Mouse (Mus musculus) adipocyte (in vitro differentiated cells): ENCODE measurements around the gene Med8.

Source experiments
- DNase-seq: peaks from one replicate; pipeline ENCODE4 v3.0.0-alpha.2; 2016; ENCODE audit warnings: low spot score

Med8 gene

DNA sequence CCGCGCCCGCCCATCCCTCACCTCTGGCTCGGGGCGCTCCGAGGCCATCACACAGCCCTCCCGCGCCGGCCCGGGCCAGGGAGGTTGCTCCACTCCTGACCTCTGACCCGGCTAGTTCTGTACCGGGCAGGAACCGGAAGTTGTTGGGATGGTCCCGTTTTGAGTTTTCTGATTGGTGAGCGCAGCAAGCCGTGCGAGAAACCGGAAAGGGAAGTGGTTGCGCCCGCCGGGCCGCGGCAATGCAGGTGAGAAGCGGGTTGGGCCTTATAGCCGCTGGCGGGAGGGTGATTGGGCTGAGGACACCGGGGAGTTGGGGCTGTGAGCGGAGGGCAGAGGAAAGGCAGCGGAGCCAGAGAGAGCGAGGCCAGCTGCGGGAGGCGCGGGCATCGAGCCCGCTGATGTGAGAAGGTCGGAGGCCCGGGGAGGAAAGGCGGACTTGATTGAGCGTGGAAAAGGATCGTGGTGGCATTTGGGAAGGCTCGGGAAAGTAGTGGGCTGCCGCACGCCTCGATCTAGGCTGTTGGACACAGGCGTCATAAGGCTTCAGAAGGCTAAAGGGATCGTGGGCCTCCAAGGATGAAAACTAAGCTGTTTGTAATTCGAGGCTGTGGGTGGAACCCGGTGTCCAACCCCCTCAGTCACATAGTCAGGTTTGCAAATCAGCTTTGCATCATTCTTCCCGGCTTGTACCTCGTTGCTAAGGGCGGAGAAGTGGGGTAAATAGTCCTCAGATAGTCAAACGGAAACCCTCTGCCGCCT, at the start of gene Med8, which contains the start of gene Szt2:
TSS of gene Med8 (plus strand) at position 196 of the 759 bp plus-strand sequence.
TSS of gene Szt2 (minus strand) at position 132 of the 759 bp plus-strand sequence.
- DNase-seq, result peak; percentile 95

DNA sequence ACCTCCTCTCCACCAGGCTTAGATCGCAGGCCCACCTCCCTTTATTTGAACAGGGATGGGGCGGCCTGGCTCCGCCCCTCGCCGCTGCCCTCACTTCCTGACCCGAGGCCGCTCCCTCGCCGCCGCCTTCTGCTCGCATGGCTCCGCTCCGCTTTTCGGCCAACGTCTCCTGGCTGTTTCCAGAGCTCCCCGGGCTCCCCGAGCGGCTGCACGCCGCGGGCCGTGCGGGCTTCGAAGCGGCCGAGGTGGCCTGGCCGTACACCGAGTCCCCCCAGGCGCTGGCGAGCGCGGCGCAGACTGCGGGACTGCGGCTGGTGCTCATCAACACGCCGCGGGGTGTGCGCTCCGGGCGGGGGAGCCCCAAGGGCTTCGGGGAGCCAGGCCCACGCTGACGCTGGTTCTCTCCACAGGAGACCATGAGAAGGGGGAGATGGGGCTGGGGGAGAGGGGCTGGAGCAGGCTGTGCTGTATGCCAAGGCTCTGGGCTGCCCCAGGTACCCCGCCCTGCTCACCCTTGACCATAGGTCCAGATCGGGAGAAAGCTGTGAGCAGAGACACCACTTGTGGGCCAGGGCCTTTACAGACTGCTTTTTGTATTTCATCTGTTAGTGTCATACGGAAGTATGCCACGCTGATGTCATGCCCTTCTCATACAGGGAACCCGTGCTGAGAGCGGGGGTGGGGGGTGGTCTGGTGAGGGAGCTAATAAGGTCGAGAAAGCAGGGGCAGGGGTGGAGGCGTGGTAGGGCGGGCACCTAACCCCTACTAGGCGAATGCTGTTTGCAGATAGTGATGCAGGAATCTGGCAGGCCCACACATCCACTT, 49.0 kb upstream of the Med8 start:
- DNase-seq, result peak; percentile 67

DNA sequence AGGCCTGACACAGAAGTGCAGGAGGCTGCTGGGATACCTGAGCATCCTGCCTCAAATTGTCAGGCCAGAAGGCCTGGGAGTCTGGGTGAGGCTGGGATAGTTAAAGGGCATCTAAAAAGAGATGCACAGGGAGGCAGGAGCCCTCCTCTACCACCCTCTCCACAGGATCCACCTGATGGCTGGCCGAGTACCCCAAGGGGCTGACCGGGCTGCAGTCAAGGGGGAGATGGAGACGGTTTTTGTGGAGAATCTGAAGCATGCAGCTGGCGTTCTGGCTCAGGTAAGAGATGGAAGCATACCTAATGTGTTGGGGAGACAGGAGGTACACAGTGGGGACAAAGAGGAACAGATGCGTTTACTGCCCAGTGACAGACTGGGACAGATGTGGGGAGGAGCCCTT, 47.7 kb upstream of the Med8 start:
- DNase-seq, result no peak

DNA sequence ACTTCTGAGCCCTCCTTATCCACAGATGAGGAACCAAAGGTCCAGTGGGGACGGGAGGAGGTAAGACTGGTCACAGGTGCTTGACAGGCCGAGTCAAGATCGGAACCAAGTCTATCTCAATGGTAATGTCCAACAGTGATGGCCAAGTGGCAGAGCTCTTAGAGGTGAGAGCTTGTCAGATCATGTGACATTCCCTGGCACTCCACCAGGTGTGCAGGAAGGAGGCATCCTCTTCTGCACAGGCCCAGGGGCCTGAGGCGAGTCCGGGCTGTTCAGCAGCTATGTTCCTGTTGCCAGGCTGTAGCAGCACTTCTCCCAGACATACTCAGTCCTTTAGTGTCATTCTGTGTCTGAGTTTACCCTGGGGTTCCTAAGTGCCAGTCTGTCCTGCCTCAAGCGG, 46.3 kb upstream of the Med8 start:
- no peak for DNase-seq

DNA sequence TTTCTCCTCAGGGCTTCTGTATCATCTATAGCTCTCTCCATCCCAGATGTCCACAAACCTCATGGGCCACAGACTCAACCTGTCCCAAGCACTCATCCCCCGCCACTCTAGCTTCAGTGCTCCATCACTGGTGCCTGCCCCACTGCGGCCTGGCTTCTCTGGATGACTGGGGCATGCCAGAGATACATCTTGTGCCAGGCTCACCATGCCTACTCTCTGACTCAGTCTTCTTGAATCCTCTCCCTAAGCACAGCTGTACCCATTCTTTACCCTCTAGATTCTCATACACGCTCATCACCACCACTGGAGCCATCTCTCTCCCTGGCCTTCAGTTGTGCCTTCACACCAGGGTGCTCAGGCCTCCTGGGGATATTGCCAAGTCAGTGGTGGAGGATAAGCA, 45.2 kb upstream of the Med8 start:
- no peak for DNase-seq

DNA sequence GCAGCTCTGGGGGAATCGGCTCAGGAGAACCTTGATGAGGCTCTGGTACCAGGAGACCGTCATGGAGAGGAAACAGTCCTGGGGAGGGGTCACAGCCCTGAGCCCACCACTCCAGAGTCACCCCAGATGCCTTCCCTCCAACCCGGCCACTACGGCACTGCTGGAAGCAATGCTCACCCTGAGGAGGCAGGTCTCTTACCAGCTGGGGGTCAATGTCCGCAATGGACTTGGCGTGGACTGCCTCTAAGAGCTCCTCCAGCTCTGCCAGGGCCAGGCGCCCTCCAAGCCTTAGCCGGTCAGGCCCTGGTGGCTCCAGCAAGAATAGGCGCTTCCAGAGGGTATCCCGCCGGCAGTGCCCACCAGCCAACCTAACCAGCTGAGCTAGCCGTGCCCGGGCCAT, 44.5 kb upstream of the Med8 start:
- no peak for DNase-seq

DNA sequence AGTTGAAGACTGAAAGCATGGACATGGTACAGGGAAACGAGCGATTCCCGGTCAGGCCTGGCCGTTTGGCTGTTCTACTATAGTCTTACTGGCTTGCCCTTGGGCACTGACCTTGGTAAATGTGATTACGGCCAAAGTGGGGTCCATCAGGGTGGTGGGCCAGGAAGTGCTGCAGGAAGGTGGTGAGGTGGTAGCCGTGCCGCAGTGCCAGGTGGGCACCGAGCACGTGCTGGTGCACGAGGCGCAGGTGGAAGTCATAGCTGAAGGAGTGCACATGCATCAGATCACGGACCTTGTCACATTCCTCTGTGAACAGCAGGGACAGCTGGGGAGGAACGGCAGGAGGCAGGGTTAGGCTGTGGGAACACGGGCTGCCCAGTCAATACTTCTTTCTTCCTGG, 43.1 kb upstream of the Med8 start:
- DNase-seq, result no peak

DNA sequence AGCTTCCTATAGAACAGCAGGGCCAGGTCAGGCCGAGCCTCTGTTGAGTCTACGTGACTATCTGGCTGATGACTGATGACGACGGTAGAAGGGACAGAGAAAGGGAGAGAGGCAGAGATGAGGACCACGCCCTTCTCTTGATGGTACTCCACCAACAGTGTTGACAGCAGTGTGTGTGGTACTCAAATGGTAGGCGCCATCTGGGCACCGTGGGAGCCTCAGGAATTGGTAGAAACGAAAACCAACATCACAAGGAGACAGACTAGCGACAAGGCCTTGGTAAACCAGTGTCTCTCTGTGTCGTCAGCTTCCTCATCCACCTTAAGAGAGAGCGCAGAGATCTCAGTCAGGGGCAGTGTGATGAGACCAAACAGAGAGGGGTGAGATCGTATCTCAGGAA, 41.6 kb upstream of the Med8 start:
- DNase-seq, result no peak

DNA sequence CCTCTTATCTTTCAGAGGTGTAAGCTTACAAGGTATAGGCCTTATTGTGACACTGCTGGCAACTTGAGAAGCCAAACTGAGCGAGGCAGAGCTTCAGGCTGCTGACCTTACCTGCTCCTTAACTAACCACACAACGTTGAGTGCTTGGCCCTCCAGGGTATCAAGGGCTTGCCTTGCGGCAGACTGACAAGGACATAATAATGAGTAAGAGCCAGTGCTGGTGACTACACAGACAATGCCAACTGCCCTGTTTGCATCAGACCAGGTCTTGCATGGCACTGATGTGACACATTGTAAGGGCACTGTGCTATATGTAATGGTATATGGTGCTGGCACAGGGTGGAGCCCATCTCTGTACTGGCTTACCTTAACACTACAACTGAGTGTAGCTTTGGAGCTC, 40.5 kb upstream of the Med8 start:
- no peak for DNase-seq

DNA sequence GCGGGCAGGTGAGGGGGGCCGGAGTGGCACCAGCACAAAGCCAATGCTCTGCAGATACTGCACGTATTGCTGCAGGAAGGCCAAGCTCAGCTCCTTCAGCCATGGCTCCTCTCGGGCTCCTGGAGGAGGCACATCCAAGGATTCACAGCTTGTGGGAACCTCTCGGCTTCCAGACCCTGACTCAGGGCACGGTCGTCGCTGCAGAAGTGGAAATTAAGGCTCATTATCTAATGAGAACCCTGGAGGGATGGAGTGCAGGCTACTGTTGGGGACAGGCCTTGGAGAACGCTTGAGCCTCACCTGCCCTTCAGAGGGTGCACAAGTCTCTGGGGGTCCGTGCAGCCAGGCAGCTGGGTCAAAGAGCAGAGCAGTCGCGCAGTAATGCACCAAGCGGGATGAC, 37.3 kb upstream of the Med8 start:
- no peak for DNase-seq

DNA sequence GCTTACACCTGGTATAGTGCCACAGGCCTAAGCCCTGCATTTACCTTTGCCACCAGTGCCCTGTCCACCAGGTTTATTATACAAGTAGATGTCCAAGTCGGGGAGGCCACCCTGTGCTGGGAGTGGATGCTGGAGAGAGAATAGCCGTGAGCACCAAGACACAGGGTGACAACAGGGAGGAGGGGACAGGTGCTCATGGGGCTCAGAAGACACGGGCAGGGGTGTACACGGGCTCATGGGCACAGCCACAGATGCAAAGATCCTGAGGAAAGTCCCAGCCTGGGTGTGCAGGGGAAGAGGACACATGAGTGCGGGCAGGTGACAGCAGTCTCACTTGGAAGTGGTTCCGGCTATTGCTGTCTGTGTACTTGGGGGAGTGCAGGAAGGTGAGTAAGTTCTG, 33.1 kb upstream of the Med8 start:
- DNase-seq, result no peak

DNA sequence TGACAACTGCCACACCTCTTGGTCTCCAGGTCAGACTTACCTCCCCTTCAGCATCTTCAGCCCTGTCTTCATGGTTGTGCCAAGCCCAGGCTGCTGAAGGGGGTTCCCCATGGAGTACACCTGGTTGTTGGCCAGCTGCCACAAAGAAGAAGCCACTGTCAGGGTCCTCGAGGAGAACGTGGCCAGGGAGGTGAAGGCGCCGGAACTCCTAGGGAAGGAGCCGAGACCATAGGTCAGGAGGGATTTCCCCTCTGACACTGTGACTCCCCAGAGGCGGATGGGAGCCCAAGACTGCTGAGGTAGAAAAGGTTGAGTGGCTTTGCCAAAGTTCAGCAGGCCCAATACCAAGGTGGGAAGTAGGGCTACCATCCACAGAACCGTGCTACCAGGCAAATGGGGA, 25.9 kb upstream of the Med8 start:
- no peak for DNase-seq

DNA sequence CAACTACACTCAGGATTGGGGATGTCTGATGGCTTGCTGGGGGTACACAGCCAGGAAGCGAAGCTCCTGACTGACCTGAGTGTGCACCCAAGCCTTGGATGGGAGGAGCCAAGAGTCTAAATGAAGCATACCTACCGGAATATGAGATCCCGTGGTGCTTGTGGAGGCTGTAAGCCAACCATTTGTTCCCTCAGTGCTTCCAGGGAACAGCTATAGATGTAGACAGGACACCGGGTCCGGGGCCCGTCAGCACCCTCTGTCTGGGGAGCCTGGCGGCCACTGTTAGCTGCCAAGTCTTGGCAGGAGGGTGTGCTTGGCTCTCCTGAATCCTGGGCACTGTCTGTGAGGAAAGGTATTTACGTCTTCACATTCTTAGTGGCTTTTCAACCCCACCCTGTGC, 21.8 kb upstream of the Med8 start:
- no peak for DNase-seq

DNA sequence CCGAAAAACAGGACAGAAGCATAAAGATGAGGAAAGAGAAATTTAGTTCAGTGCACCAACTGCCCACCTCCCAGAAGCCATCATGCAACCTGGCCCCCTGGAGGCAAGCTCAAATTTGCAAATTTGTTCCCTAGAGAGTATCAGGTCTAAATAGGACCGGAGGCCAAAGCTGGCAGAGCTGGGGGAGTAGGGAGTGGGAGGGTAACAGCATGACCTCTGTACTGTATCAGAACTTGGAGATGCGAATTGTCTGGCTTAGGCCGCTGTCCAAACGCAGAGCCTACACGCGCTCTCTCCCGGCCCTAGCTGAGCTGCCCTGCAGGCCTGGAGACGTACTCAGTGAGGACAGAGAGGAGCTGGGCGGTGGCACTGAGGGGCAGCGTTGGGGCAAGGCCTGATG, 19.0 kb upstream of the Med8 start:
- no peak for DNase-seq

DNA sequence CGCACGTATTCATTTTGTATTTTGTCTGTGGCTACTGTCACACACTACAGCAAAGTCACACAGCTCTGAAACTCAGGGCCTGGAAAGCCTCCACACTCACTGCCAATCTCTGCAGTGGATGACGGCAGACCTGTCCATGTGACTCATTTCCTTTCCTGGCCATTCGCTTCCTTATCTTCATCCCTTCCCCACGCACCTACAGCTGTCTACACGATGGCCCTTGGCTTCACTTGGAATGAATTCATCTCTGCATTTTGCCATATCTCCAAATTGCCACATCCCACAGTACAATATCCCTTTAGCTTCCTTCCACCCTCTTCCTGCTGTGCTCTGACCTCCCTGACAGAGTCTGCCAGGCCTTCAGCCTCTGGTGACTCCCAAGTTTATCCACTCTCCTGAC, 14.6 kb upstream of the Med8 start:
- peak; percentile 37 for DNase-seq

DNA sequence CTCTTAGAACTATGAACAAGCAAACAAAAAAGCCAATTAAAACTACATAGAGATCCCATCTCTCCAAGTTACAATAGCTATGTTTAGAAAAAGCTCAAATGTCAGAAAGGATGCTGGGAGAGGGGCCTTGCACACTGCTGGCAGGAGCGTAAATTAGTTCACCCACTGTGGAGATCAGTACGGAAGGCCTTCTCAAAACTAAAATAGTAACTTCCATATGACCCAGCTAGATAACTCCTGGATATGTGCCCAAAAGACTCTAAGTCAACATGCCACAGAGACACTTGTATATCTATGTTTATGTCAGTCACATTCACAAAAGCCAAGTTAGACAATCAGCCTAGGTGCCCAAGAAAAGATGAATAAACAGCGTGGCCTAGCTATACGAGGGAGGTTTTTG, 13.8 kb upstream of the Med8 start:
- no peak for DNase-seq

DNA sequence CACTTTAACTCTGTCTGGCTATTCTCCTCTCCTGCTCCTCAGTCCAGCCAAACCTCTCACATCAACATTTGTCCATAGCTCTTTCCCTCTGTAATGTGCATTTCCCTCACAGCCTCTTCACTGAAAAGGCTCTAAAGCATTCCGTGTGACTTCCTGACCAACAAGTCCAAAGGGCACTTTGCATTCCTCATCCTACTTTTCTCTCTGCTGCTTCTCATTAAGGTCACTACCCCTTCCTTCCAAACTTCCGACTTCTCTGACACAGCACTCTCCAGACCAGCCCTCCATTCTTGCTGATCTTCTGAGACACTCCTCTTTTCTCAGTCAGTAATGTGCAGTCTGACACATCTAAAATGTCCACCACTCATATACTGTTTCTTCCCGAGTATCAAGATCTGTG, 12.7 kb upstream of the Med8 start:
- no peak for DNase-seq

DNA sequence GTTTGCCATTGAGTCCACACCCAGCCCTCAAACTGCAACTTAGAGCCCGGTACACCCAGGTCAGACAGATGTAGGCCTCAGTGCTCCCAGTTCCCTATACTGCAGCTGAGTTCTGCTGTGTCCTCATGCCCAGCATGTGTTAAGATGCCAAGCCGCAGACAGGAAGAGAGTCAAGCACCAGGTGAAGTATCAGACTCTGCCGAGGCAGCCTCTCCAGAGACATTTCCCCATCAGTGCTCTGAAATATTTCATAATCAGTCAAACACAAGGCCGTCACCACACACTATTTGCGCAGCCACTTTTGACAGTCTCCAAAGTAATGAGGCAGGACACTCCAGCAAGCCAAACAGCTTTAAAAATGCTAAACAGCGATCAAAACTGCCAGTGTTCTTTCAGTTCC, 10.7 kb upstream of the Med8 start:
- no peak for DNase-seq

DNA sequence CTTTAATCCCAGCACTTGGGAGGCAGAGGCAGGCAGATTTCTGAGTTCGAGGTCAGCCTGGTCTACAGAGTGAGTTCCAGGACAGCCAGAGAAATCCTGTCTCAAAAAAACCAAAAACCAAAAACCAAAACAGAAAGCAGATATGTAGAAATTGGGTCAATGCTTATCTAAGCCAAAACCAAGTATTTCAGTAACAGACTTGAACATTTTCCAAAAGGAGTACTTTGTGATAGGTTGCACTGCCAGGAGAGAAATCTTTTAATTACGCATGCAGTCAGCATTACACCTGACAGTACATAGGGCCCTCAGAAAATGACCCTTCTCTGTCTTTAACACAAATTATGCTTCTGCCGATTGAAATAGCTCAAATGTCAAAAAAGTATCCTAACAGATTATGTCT, 7.7 kb upstream of the Med8 start:
- peak; percentile 29 for DNase-seq

DNA sequence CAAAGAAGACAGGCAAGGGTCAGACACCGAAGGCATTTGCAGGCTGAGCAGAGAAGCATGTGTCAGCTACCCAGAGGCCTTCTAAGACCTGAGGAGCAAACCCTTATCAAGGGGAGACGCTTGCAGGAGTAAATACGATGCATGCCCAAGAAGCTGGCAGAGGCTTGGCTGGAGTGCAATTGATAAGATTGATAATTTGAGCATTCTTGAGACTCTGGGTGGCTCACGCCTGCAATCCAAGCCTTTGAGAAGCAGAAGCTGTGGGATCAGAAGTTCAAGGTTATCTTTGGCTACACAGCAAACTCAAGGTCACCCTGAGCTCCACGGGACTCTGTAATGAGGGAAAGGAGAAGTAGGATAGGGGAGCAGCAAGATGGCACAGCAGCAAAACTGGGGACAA, 7.2 kb upstream of the Med8 start:
- DNase-seq, result no peak

DNA sequence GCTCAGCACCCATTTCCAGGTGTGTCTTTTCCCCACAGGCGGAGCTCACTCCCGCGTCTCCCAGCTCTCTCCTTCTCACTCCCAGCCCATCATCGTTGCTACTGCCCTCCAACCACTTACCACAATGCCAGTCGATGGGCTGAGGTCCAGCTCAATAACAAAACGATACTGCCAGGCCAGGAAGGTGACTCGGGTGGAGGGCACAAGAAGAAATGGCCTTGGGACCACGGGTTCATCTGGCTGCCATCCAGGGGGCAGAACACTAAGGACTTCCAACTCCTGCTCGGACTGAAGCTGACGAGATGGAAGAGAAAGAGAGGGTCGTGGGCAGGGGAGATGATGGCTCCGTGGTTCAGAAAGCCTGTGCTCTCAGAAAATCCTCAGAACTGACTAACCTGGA, 6.4 kb upstream of the Med8 start:
- no peak for DNase-seq

DNA sequence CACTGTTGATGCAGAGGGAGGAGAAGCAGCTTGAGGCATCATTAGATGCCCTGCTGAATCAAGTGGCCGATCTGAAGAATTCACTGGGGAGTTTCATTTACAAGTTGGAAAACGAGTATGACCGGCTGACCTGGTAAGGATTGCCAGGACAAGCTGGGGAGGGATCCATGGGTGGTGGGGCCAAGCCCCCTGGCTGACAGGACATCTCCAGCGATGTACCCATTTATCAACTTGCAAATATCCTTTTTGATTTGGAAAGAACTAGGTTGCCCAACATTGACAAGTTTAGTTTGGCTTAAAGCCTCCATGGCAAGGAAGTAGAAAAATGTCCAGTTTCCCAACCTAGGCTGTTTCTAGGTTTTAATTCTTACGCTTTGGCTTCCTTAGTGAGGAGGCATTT, 1.7 kb downstream of the Med8 start:
- peak; percentile 81 for DNase-seq

DNA sequence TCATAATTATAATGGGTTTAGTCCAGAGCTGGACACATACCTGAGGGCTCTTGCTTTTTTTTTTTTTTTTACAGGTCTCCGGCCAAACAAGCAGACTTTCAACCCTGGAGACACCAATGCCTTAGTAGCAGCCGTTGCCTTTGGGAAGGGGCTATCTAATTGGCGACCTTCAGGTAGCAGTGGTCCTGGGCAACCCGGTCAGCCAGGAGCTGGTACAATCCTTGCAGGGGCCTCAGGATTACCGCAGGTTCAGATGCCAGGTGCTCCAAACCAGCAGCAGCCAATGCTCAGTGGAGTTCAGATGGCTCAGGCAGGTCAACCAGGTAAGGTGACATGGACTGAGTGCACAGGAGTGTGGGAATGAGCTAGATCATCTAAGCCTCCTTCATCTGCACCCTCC, 4.4 kb downstream of the Med8 start:
- DNase-seq, result no peak

DNA sequence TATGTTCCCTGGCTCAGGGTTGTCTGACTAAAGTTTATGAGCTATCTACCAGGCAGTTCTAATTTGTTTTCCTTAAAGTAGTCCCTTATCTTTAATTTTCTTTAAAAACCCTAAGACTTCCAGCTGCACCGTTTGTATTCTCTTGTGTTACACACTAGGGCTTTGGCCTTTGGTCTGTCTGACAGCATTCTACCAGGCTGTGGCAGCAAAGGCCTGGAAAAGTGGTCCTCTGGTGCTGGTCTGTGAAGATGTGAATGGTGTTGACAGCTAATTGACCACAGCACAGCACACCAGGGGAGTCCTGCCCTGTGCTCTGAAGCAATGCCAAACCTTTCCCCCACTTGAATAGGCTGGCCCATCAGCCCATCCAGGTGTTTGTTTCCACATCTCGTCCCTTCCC, 6.6 kb downstream of the Med8 start:
- DNase-seq, result peak; percentile 65
